Mouse (Mus musculus) adrenal gland, adult (tissue): ENCODE measurements around the gene Grsf1.

Experiments used
- DNase-seq, 2 experiments: peaks; one replicate each; pipeline ENCODE4 v3.0.0; 2022 to 2023; ENCODE audit warnings: low spot score in 1 of 2; ENCODE audit not compliant: inconsistent age in 2 of 2

The Grsf1 gene

DNA sequence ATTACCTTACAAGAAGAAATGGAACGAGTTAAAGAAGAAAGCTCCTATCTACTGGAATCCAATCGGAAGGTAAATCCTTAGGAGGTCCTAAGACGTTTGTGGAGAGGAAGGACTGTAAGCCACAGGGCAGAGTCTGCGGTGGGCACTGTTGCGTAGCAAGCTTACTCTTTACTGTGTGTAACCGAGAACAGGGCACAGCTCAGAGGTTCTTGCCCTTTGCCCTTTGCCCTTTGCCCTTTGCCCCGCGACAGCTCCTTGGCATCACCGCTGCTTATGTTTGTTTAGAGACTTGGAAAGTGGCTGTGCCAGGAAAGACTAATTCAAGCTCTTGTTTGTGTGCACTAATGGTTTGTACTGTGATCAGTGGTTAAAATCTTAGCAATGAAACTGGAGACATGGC is 43.5 kb downstream of the Grsf1 start:
- no peak for DNase-seq

DNA sequence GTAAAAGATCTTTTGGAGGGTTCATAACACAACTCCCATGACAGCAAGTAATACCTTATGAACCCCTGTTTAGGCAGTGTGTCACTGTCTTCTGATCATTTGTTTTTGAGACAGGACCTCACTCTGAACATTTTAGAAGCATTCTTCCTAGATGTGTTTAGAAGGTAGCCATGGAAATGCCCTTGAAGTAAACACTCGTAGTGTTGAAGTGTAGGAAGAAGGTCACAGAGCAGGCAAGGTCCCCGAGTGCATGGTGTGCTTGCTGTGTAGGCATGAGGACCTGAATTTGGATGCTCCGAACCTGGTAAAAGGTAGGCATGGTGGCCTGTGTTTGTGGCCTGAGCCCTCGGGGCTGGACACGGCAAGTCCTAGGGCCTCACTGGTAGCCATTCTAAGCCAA is 44.4 kb downstream of the Grsf1 start:
- DNase-seq: no peak

DNA sequence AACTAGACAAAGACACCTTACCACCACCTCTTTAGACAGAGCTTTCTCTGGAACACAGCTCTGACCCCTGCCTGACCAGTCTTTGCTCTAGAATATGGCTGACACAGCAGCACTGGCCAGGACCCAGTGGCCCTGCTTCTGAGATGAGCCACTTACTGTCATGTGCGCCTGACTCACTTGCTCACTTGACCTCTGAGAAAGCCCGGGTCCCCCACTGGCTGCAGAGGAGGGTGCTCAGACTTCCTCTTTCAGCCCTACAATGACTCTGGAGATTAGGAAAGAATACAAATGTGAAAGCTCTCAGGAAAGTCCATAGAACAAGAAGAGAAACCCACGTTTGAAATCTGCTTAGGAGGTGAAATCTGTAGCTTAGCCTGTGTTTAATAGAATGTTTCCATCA is 45.1 kb downstream of the Grsf1 start:
- peak; percentile 86 to 90 for DNase-seq

DNA sequence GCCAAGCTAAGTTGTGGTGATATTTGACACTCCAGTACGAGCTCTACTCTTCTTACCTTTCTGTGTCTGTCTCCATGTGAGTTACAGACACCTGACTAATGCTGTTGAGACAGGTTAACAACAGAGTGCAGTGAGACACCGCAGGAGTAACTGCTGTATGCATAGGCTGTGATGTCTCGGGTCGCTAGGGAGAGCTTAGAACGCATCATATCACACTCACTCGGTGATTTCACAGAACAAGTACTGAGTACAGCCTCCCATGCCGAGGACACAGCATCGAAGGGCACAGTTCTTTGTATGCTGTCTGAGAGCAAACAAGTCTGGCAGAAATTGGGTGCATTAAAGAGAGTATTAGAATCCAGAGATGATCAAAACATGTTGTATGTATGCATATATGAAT is 46.0 kb downstream of the Grsf1 start:
- peak in 1 of 2 experiments; percentile 53 for DNase-seq

DNA sequence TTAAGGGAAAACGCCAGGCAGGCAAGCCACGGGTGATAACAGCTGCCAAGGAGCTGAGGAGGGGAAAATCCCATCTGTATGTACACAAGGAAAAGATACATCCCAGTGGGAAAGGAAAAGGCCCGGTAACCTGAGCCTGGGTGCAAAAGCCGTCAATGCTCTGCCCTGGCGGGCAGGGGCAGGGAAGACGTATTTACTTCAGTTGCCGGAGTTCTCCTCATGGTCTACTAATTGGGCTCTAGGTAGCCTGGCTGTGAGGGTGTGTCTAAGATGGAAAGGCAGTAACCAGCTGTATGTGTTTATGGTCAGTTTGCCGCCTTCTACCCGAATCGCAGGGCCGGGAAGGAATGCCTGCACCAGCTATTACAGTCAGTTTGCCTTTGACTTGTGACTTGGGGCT is 46.8 kb downstream of the Grsf1 start:
- DNase-seq: no peak

DNA sequence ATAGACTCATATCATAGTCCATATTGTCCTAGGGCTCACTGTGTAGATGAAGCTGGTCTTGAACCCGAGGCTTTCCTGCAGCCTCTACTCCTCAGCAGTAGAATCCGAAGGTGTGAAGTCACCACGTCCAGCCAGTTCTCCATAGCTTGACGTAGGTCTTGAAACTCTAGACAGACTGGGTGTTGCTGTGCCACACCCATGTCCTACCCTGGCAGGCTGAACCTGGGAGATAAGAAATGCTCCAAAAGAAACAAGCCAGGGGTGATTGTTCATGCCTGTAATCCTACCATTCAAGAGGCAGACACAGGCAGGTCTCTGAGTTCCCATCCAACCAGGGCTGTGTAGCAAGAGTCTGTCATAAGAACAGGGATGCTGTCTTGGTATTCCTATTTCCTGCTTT is 48.4 kb downstream of the Grsf1 start:
- no peak for DNase-seq

DNA sequence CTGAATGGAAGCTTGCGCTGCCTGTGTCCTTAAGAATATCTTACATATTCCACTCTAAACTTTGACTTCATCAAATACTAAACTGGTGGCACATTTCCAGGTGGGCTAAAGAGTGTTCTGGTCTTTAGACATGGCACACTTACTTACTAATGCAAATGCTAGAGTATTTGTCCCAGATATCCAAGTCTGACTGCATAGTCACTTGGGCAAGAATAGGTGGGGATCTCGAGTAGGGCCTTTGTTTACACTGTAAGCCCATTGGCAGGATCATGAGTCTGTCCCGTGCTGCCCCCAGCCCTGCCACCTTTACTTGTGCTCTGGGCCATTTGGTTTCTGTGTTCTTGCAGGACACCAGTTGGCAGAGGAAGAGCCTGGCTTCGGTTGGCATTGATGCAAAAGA is 59.0 kb downstream of the Grsf1 start:
- no peak for DNase-seq

DNA sequence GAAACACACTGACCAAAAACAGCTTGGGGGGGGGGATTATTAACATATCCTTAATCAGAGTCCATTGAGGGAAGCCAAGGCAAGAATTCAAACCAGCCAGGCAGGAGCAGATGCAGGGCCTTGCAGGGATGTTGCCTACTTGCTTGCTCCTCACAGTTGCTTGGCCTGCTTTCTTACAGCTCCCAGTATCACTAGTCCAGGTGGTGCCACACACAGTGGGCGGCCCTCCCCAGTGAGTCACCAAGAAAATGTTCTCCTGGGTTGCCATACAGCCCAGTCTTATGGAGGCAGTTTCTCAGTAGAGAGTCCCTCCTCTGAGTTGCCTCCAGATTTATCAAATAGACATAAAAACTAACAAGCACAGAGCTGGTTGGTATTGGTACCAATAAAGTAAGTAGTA is 61.8 kb downstream of the Grsf1 start:
- DNase-seq: no peak
